Mouse (Mus musculus): ENCODE measurements around the gene Itga3. TPM values are rescaled to one million over a fixed set of nuclear protein-coding genes. Genes with fewer than 3 reads are reported as not detected.

Itga3 gene
- total and polyA plus RNA-seq, 2 experiments from 2014 or later, result 7.4 to 23.5 TPM

DNA sequence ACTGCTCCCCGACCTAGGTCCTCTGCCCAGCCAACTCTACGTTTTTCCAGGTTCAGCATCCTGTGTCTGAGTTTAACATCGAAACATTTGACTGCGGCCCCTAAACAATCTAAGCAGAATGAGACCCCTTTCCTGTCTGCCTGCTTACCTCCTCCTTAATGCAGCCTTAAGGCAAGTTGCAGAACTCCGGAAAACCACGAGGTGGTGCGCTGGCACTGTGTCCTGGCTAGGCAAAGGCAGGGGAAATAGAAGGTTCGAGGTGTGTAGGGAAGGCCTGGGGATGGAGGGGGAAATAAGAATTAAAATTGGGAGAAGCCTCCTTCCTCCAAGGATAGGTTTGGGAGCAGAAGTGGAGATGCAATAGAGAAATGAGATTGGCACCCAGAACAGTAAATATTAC lies 41.9 kb upstream of the Itga3 start:
- H3K27me3 ChIP-seq (ENCODE audit: insufficient read depth, low read length), result peaks cover 56% of the 10 kb centered on the region
- 2% methylated on average over 8 of the region's 8 CpGs for WGBS

DNA sequence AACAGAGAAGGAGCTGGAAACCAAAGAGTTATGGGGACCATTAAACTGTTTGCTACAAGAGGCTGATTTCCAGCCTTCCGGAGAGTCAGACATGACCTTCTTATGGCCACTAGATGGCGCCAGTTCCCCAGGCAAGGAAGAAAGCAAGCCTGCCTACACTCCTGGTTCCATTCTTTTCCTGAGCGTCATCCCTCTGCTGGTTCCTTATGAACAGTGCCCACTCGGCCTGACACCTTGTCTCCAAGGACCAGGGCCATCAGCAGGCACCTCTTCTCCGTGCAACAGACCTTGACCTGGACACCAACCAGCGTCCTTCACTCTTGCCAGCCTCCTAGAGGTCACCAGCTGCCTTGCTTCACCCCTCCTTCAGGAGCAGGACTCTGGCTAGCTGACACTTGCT lies 40.4 kb upstream of the Itga3 start:
- WGBS, result 5% methylated on average over 6 of the region's 6 CpGs

More for the DNA sequence above, 41.9 kb upstream of the Itga3 start:
- H3K36me3 ChIP-seq (ENCODE audit: insufficient read depth), result no peaks in the 10 kb centered on the region
- H3K4me2 ChIP-seq (ENCODE audit: low read depth), result no peak overlapping the region
- ATAC-seq (peak; percentile 76), DNase-seq (peak; percentile 87)
- H3K9ac ChIP-seq, result no peak overlapping the region
- H3K27ac ChIP-seq (ENCODE audit: low read depth, low read length), result no peak overlapping the region
- no peaks in the 10 kb centered on the region for H3K4me1 ChIP-seq (ENCODE audit: insufficient read depth)
- TF ChIP-seq CTCF (IDR thresholded peaks at IDR 0.05; ENCODE audit: low read depth), result peak; percentile 97
- H3K4me3 ChIP-seq (ENCODE audit: low read depth, low read length), result no peak overlapping the region
- H3K9me3 ChIP-seq (ENCODE audit: low read length), result no peaks in the 10 kb centered on the region

DNA sequence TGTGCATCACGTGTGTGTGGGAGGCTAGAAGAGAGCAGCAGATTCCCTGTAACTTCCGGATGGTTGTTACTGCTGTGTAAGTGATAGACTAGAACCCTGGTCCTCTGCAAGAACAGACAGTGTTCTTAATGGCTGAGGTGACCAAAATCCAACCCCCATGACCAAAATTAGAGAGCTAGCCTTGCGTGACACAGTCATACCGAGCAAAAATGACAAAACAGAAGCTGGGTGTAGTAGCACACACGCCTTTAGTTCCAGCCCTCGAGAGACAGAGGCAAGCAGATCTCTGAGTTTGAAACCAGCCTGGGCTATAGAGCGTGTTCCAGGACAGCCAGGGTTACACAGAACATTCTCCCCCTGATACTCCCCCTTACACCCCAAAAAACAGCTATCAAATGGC lies 33.5 kb upstream of the Itga3 start:
- no peak overlapping the region for H3K4me3 ChIP-seq (ENCODE audit: low read depth, low read length)
- H3K27me3 ChIP-seq (ENCODE audit: insufficient read depth, low read length), result no peaks in the 10 kb centered on the region
- DNase-seq, result no peak
- no peaks in the 10 kb centered on the region for H3K36me3 ChIP-seq (ENCODE audit: insufficient read depth)
- no peak for TF ChIP-seq CTCF (IDR thresholded peaks at IDR 0.05; ENCODE audit: low read depth)
- ATAC-seq, result no peak
- no peaks in the 10 kb centered on the region for H3K9me3 ChIP-seq (ENCODE audit: low read length)
- 0 out of 2 replicates have a peak, but pooled peaks cover 4% of the 10 kb centered on the region for H3K4me1 ChIP-seq (ENCODE audit: insufficient read depth)
- no peak overlapping the region for H3K4me2 ChIP-seq (ENCODE audit: low read depth)
- 91% methylated on average over 7 of the region's 7 CpGs for WGBS
- no peak overlapping the region for H3K9ac ChIP-seq
- H3K27ac ChIP-seq (ENCODE audit: low read depth, low read length), result no peak overlapping the region

More for the DNA sequence above, 40.4 kb upstream of the Itga3 start:
- Histone ChIP-seq H3K4me3 (ENCODE audit: low read depth, low read length) (no peak overlapping the region), H3K27ac (ENCODE audit: low read depth, low read length) (no peak overlapping the region), H3K4me2 (ENCODE audit: low read depth) (no peak overlapping the region), H3K36me3 (ENCODE audit: insufficient read depth) (no peaks in the 10 kb centered on the region), H3K27me3 (ENCODE audit: insufficient read depth, low read length) (peaks cover 43% of the 10 kb centered on the region), H3K9me3 (ENCODE audit: low read length) (no peaks in the 10 kb centered on the region), H3K9ac (no peak overlapping the region), H3K4me1 (ENCODE audit: insufficient read depth) (no peaks in the 10 kb centered on the region)
- TF ChIP-seq CTCF (IDR thresholded peaks at IDR 0.05; ENCODE audit: low read depth), result peak; percentile 99
- DNase-seq (peak; percentile 92), ATAC-seq (peak; percentile 88)

DNA sequence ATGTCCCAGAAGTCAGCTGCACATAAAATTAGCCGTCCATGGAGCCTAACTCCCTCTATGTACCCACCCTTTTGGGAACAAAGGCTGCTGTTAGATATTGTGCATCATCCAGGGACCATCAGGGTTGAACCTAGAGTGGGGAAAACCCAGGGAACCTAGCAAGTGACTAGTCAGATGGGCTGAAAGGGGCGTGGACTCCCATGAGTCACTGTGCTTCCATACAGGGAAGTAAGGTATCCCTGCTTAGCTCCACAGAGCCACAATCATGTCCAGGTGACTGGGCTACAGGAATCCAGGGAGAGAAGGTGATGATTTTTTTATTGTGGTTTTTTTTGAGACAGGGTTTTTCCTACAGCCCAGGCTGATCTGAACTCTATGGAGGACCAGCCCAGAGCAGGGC lies 32.4 kb upstream of the Itga3 start:
- DNase-seq, result no peak
- no peak overlapping the region for H3K9ac ChIP-seq
- 0 out of 2 replicates have a peak, but pooled peaks cover 4% of the 10 kb centered on the region for H3K4me1 ChIP-seq (ENCODE audit: insufficient read depth)
- no peaks in the 10 kb centered on the region for H3K27me3 ChIP-seq (ENCODE audit: insufficient read depth, low read length)
- no peak overlapping the region for H3K4me2 ChIP-seq (ENCODE audit: low read depth)
- WGBS, result 86% methylated on average over 2 of the region's 2 CpGs
- H3K9me3 ChIP-seq (ENCODE audit: low read length), result no peaks in the 10 kb centered on the region
- ATAC-seq, result no peak
- TF ChIP-seq CTCF (IDR thresholded peaks at IDR 0.05; ENCODE audit: low read depth), result no peak
- H3K27ac ChIP-seq (ENCODE audit: low read depth, low read length), result no peak overlapping the region
- no peak overlapping the region for H3K4me3 ChIP-seq (ENCODE audit: low read depth, low read length)
- H3K36me3 ChIP-seq (ENCODE audit: insufficient read depth), result no peaks in the 10 kb centered on the region

DNA sequence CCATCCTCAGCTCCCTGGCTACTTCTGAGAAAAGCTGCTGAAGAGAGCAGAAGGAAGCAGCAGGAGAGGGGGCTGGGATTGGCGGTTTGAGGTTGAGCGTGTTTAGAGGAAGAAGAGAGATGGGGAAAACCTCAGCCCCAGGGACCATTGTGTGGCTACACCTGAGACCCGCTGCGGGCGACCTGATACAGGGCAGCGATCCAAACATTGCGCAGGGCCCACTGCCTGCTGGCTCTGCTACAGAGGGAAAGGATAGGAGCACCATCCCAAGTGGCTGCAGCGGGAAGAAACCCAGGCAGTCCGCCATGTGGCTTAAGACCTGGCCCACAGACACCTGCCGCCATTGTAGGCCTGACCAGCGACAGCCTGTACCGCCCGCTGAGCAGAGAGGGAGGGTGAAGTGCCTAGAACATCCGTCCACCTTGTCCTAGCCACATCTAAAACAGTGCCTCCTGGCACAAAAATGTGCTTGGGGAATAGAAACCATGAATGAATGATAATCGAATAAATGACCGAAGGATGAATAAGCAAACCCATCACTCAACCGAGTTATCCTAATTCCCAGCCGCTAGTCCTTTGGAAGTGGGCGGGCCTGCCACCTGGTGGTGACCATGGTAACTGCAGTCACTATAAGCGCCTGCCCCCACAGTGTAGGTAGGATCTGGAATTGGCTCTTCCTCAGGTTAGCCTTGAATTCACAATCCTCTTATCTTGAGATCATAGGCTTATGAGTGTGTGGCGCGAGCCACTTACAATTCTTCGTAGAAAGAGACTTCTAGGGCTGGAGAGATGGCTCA lies 30.0 kb upstream of the Itga3 start:
- ATAC-seq, result peak; percentile 85
- H3K27me3 ChIP-seq (ENCODE audit: insufficient read depth, low read length), result no peaks in the 10 kb centered on the region

DNA sequence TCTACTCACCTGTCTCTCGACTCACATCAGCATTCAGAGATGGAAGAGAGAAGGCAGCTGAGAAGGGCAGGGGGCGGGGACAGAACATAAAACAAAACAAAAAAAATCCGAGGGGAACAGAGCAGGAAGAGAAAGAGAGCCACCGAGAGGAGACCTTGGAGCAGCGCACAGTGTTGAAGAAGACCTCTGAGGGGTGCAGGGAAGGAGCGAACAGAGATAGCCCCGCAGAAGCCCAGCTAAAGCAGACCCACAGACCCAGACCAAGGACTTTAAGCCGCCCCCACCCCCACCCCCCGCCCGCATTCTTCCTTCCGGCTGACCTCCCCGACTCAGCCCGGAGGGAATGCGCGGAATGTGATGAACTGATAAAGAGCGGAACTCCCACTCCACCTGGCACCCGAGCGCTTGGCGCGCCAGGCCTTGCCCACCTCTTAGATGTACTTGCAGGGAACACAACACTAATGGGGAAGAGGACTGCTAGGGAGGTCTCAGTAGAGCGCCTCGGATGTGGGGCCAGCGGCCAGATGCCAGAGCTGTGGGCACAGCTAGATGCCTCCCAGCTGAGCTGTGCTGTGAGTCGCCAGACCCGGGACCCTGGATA lies 28.8 kb upstream of the Itga3 start:
- no peak for ATAC-seq
- H3K4me1 ChIP-seq (ENCODE audit: insufficient read depth), result 0 out of 2 replicates have a peak, but pooled peaks cover 4% of the 10 kb centered on the region
- WGBS, result 7% methylated on average over 25 of the region's 25 CpGs
- H3K27me3 ChIP-seq (ENCODE audit: insufficient read depth, low read length), result no peaks in the 10 kb centered on the region
- H3K27ac ChIP-seq (ENCODE audit: low read depth, low read length), result no peak overlapping the region
- DNase-seq, result no peak
- no peak overlapping the region for H3K4me3 ChIP-seq (ENCODE audit: low read depth, low read length)
- H3K9ac ChIP-seq, result no peak overlapping the region
- no peak for TF ChIP-seq CTCF (IDR thresholded peaks at IDR 0.05; ENCODE audit: low read depth)
- 0 out of 2 replicates have a peak overlapping the region, but pooled peaks have one; percentile 17 for H3K4me2 ChIP-seq (ENCODE audit: low read depth)
- no peaks in the 10 kb centered on the region for H3K36me3 ChIP-seq (ENCODE audit: insufficient read depth)
- no peaks in the 10 kb centered on the region for H3K9me3 ChIP-seq (ENCODE audit: low read length)

More for the DNA sequence above, 30.0 kb upstream of the Itga3 start:
- Histone ChIP-seq H3K9me3 (ENCODE audit: low read length) (no peaks in the 10 kb centered on the region), H3K27ac (ENCODE audit: low read depth, low read length) (no peak overlapping the region), H3K4me3 (ENCODE audit: low read depth, low read length) (no peak overlapping the region), H3K36me3 (ENCODE audit: insufficient read depth) (no peaks in the 10 kb centered on the region), H3K4me1 (ENCODE audit: insufficient read depth) (0 out of 2 replicates have a peak, but pooled peaks cover 4% of the 10 kb centered on the region), H3K4me2 (ENCODE audit: low read depth) (peak overlapping the region; percentile 25), H3K9ac (no peak overlapping the region)
- DNase-seq, result peak; percentile 90
- TF ChIP-seq CTCF (IDR thresholded peaks at IDR 0.05; ENCODE audit: low read depth), result peak; percentile 98
- WGBS, result 34% methylated on average over 23 of the region's 23 CpGs

DNA sequence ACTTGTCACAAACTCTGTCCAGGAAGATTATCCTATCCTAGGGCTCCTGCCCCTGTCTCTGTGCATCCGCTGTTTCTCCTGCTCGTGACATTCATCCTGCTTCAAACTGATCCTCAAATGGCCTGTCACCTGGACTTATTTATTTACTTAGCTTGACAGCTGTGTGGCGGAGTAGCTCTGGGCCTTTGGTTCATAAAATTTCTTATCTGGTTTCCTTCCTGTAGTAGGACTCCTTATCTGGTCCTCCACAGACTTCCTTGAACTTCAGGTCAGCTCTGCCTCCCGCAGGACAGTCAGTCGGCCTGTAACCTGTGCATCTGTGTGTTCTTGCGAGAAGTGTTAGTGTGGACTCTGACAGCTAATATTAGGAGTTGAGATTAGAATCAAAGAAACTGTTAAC lies 27.7 kb upstream of the Itga3 start:
- DNase-seq (no peak), ATAC-seq (no peak)
- no peak overlapping the region for H3K4me2 ChIP-seq (ENCODE audit: low read depth)
- no peaks in the 10 kb centered on the region for H3K9me3 ChIP-seq (ENCODE audit: low read length)
- no peaks in the 10 kb centered on the region for H3K36me3 ChIP-seq (ENCODE audit: insufficient read depth)
- no peak overlapping the region for H3K4me3 ChIP-seq (ENCODE audit: low read depth, low read length)
- no peaks in the 10 kb centered on the region for H3K27me3 ChIP-seq (ENCODE audit: insufficient read depth, low read length)
- H3K4me1 ChIP-seq (ENCODE audit: insufficient read depth), result 0 out of 2 replicates have a peak, but pooled peaks cover 4% of the 10 kb centered on the region
- no peak overlapping the region for H3K27ac ChIP-seq (ENCODE audit: low read depth, low read length)
- 89% methylated on average over 6 of the region's 6 CpGs for WGBS
- TF ChIP-seq CTCF (IDR thresholded peaks at IDR 0.05; ENCODE audit: low read depth), result no peak
- H3K9ac ChIP-seq, result no peak overlapping the region
